8 mouse cellular contexts compared by ENCODE assay signal in the genomic region with DNA sequence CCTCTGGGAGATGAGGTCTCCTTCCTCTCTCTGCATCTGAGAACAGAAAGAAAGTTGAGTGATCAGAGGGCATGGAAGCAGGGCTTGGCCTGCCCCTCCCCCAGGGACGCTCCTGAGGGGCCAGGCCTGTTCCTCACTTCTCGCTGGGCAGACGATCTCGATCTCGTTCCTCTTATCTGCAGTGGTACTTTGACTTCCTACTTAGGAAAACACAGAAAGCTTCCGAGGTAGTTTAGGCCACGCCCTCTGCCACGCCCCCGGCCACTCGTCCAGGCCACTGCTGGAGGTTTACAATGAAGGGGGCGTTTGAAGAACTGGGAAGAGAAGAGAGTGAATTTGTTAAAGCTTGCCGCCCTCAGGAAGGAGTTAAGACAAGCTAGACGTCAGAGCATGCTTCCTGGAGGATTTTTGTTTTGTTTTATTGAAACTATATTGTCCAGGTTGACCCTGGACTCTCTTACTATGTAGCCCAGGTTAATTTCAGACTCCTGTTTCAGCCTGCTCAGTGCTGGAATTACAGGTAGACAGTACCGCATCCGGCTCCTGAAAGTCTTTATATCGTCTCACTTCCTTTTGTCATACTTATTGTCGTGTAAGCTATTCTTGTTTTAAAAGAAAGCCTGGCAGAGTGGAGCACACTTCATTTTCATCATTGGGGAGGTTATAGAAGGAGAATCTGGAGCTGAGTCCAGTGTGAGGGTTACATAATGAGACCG. TPM values are rescaled to one million over a fixed set of nuclear protein-coding genes. Genes with fewer than 3 reads are reported as not detected.
DNase-seq lines count a peak whose midpoint lies in the region; ATAC-seq and TF ChIP-seq lines count a peak whose summit lies in the region.

No protein-coding gene starts in this region.

- DNase-seq in adrenal gland, postnatal 14 days, result peak; percentile 71
- peak; percentile 20 for DNase-seq in forelimb bud, embryonic 11.5 days (ENCODE audit: low read depth, low spot score)
- peak; percentile 37 to 43 (median 39) for DNase-seq in liver, embryonic 14.5 days (ENCODE audit: low read depth in 3 of 3, low spot score in 3 of 3)
- peak; percentile 71 for DNase-seq in thymus, postnatal 25 days
- no peak for DNase-seq in left cerebral cortex, postnatal 4 days

- H3K4me2 ChIP-seq in hindbrain, embryonic 16.5 days (ENCODE audit: low read length), result peak overlapping the region; percentile 41
- peak overlapping the region; percentile 53 for H3K4me2 ChIP-seq in liver, embryonic 14.5 days (ENCODE audit: low read depth)
- peak overlapping the region; percentile 77 for H3K4me2 ChIP-seq in myocyte (ENCODE audit: low read depth)

- H3K27me3 ChIP-seq in hindbrain, embryonic 16.5 days (replicated peaks; ENCODE audit: control insufficient read depth, insufficient read depth, low read length), result peaks cover under 1% of the 10 kb centered on the region; the same call in 1 of the 2 replicates
- no peaks in the 10 kb centered on the region for H3K27me3 ChIP-seq in liver, embryonic 14.5 days (ENCODE audit: control insufficient read depth, insufficient read depth, low read length)
- H3K27me3 ChIP-seq in myocyte (ENCODE audit: control insufficient read depth, insufficient read depth, insufficient read length), result peaks cover 10% of the 10 kb centered on the region

- H3K27ac ChIP-seq in hindbrain, embryonic 16.5 days (ENCODE audit: low read depth, low read length), result no peak overlapping the region
- H3K27ac ChIP-seq in liver, embryonic 14.5 days, result no peak overlapping the region

- no peaks in the 10 kb centered on the region for H3K9me3 ChIP-seq in hindbrain, embryonic 16.5 days (ENCODE audit: control insufficient read depth, low read length)
- no peaks in the 10 kb centered on the region for H3K9me3 ChIP-seq in liver, embryonic 14.5 days (ENCODE audit: control insufficient read depth, low read length)

- 0 out of 2 replicates have a peak overlapping the region, but pooled peaks have one; percentile 4 for H3K4me3 ChIP-seq in hindbrain, embryonic 16.5 days (ENCODE audit: low read length)
- peak overlapping the region; percentile 1 to 23; a peak in 3 of 4 replicates for H3K4me3 ChIP-seq in liver, embryonic 14.5 days (ENCODE audit: insufficient read depth in 1 of 2, low read depth in 2 of 2, low read length in 2 of 2)
- H3K4me3 ChIP-seq in myocyte, result no peak overlapping the region

- WGBS in hindbrain, embryonic 16.5 days, result 15% methylated on average over 18 of the region's 18 CpGs
- WGBS in liver, embryonic 14.5 days (ENCODE audit: insufficient replicate concordance), result 10% methylated on average over 18 of the region's 18 CpGs

- ATAC-seq in CD4-positive, CD25-positive, alpha-beta regulatory T cell, adult 4 months, result peak; percentile 57
- no peak for ATAC-seq in hindbrain, embryonic 16.5 days
- peak; percentile 66 for ATAC-seq in liver, embryonic 14.5 days (ENCODE audit: insufficient read depth)

- TF ChIP-seq CTCF in liver, embryonic 14.5 days (IDR thresholded peaks at IDR 0.05; ENCODE audit: low read depth), result no peak

- no peak overlapping the region for H3K9ac ChIP-seq in hindbrain, embryonic 16.5 days (ENCODE audit: low read depth, low read length)
- H3K9ac ChIP-seq in liver, embryonic 14.5 days (replicated peaks), result no peak overlapping the region

- no peak for TF ChIP-seq EP300 in liver, embryonic 14.5 days (IDR thresholded peaks at IDR 0.05; ENCODE audit: low read depth)

- TF ChIP-seq POLR2A in myocyte (IDR thresholded peaks at IDR 0.05; ENCODE audit: insufficient read length, low read depth), result no peak

- H3K4me1 ChIP-seq in hindbrain, embryonic 16.5 days (ENCODE audit: control insufficient read depth, insufficient read depth, low read depth, low read length), result no peaks in the 10 kb centered on the region
- H3K4me1 ChIP-seq in liver, embryonic 14.5 days (replicated peaks; ENCODE audit: control insufficient read depth in 2 of 2, insufficient read depth in 2 of 2, low read length in 1 of 2), result peaks cover 3 to 30% of the 10 kb centered on the region in 2 experiments; a peak in 3 of 4 replicates

- intact Hi-C loops in left cerebral cortex, postnatal 4 days (cut with DNase I), result no loop called here

- H3ac ChIP-seq in myocyte (ENCODE audit: control insufficient read depth, insufficient read length), result no peak overlapping the region

- H3K79me2 ChIP-seq in myocyte (ENCODE audit: control insufficient read depth, insufficient read depth), result no peaks in the 10 kb centered on the region

- H3K36me3 ChIP-seq in hindbrain, embryonic 16.5 days (ENCODE audit: control insufficient read depth, insufficient read depth, low read length), result no peaks in the 10 kb centered on the region
- H3K36me3 ChIP-seq in liver, embryonic 14.5 days (replicated peaks; ENCODE audit: control insufficient read depth, insufficient read depth, low read depth), result no peaks in the 10 kb centered on the region
- H3K36me3 ChIP-seq in myocyte (ENCODE audit: control insufficient read depth, insufficient read depth), result no peaks in the 10 kb centered on the region

TF ChIP-seq in myocyte, 11 proteins besides CTCF, POLR2A, EP300 and RAD21:
- TF ChIP-seq REST (IDR thresholded peaks at IDR 0.05; ENCODE audit: insufficient read depth, insufficient read length) (no peak), TCF3 (IDR thresholded peaks at IDR 0.05; ENCODE audit: insufficient read length, low read depth) (no peak), CEBPB (IDR thresholded peaks at IDR 0.05; ENCODE audit: insufficient read depth, poor library complexity, severe bottlenecking) (no peak), SRF (IDR thresholded peaks at IDR 0.05; ENCODE audit: control insufficient read depth, insufficient read length, low read depth) (no peak)
TF ChIP-seq in myocyte: peak in this region for 0.

RNA-seq across cellular contexts. Expression of a gene that starts 7.4 kb away (rescaled TPM):
- polyA plus RNA-seq in CD4-positive, CD25-positive, alpha-beta regulatory T cell, adult 4 months (2017; shearing (Covaris generic)), result 10 to 100 TPM; 15.7 to 16.1 TPM
- total RNA-seq in adrenal gland, postnatal 14 days (2021), result 2.8 and 5.4 TPM in 2 replicates
- polyA plus RNA-seq in hindbrain, embryonic 16.5 days (2015; fragmentation: Nextera tagmentation; extraction: Ambion mirVana), result 10.0 and 11.2 TPM in 2 replicates
- polyA plus RNA-seq in liver, embryonic 14.5 days (2012; rRNA removed), result 2.0 and 2.3 TPM in 2 replicates
- polyA plus RNA-seq in liver, embryonic 14.5 days (2014; fragmentation: Nextera tagmentation; extraction: Ambion mirVana), result 3.8 and 4.5 TPM in 2 replicates
- 5.1 TPM for polyA plus RNA-seq in myocyte (2012; fragmentation: generic; extraction: Trizol)
- total RNA-seq in left cerebral cortex, postnatal 4 days (2021), result 1 to 10 TPM; 6.8 to 7.8 TPM

RNA-seq across cellular contexts. Expression of a gene that starts 7.6 kb away (rescaled TPM):
- polyA plus RNA-seq in CD4-positive, CD25-positive, alpha-beta regulatory T cell, adult 4 months (2017; shearing (Covaris generic)), result 1 to 10 TPM; 7.3 to 9.3 TPM
- 1.1 and 2.9 TPM in 2 replicates for total RNA-seq in adrenal gland, postnatal 14 days (2021)
- polyA plus RNA-seq in hindbrain, embryonic 16.5 days (2015; fragmentation: Nextera tagmentation; extraction: Ambion mirVana), result 0.58 and 0.80 TPM in 2 replicates
- 1.7 and 1.9 TPM in 2 replicates for polyA plus RNA-seq in liver, embryonic 14.5 days (2012; rRNA removed)
- polyA plus RNA-seq in liver, embryonic 14.5 days (2014; fragmentation: Nextera tagmentation; extraction: Ambion mirVana), result 1.5 and 3.0 TPM in 2 replicates
- polyA plus RNA-seq in myocyte (2012; fragmentation: generic; extraction: Trizol), result 0.73 TPM
- 1 to 10 TPM in 1 of 2 experiments, under 1 TPM in 1; 0.79 to 1.1 TPM for total RNA-seq in left cerebral cortex, postnatal 4 days (2021)

RNA-seq across cellular contexts. Expression of a gene that starts 30.4 kb away (rescaled TPM):
- 1 to 10 TPM; 9.5 to 10.0 TPM for polyA plus RNA-seq in CD4-positive, CD25-positive, alpha-beta regulatory T cell, adult 4 months (2017; shearing (Covaris generic))
- total RNA-seq in adrenal gland, postnatal 14 days (2021), result 18.9 and 19.5 TPM in 2 replicates
- polyA plus RNA-seq in hindbrain, embryonic 16.5 days (2015; fragmentation: Nextera tagmentation; extraction: Ambion mirVana), result 6.9 and 7.4 TPM in 2 replicates
- polyA plus RNA-seq in liver, embryonic 14.5 days (2012; rRNA removed), result 8.5 and 9.5 TPM in 2 replicates
- 2.4 and 2.7 TPM in 2 replicates for polyA plus RNA-seq in liver, embryonic 14.5 days (2014; fragmentation: Nextera tagmentation; extraction: Ambion mirVana)
- polyA plus RNA-seq in myocyte (2012; fragmentation: generic; extraction: Trizol), result 13.3 TPM
- 10 to 100 TPM; 26.5 to 28.6 TPM for total RNA-seq in left cerebral cortex, postnatal 4 days (2021)

RNA-seq across cellular contexts. Expression of a gene that starts 41.0 kb away (rescaled TPM):
- polyA plus RNA-seq in CD4-positive, CD25-positive, alpha-beta regulatory T cell, adult 4 months (2017; shearing (Covaris generic)), result 100 to 1,000 TPM; 367 to 455 TPM
- 5.0 and 22.9 TPM in 2 replicates for total RNA-seq in adrenal gland, postnatal 14 days (2021)
- 1.9 and 4.0 TPM in 2 replicates for polyA plus RNA-seq in hindbrain, embryonic 16.5 days (2015; fragmentation: Nextera tagmentation; extraction: Ambion mirVana)
- polyA plus RNA-seq in liver, embryonic 14.5 days (2012; rRNA removed), result 3.5 and 5.1 TPM in 2 replicates
- 4.2 and 4.9 TPM in 2 replicates for polyA plus RNA-seq in liver, embryonic 14.5 days (2014; fragmentation: Nextera tagmentation; extraction: Ambion mirVana)
- 11.5 TPM for polyA plus RNA-seq in myocyte (2012; fragmentation: generic; extraction: Trizol)
- total RNA-seq in left cerebral cortex, postnatal 4 days (2021), result 1 to 10 TPM; 1.0 to 2.0 TPM

RNA-seq across cellular contexts. Expression of a gene that starts 47.0 kb away (rescaled TPM):
- 10 to 100 TPM; 22.2 to 30.4 TPM for polyA plus RNA-seq in CD4-positive, CD25-positive, alpha-beta regulatory T cell, adult 4 months (2017; shearing (Covaris generic))
- total RNA-seq in adrenal gland, postnatal 14 days (2021), result 1.0 and 2.3 TPM in 2 replicates
- 0.29 and 0.56 TPM in 2 replicates for polyA plus RNA-seq in hindbrain, embryonic 16.5 days (2015; fragmentation: Nextera tagmentation; extraction: Ambion mirVana)
- 0.17 and 0.88 TPM in 2 replicates for polyA plus RNA-seq in liver, embryonic 14.5 days (2012; rRNA removed)
- polyA plus RNA-seq in liver, embryonic 14.5 days (2014; fragmentation: Nextera tagmentation; extraction: Ambion mirVana), result 0.11 and 0.28 TPM in 2 replicates
- polyA plus RNA-seq in myocyte (2012; fragmentation: generic; extraction: Trizol), result 15.5 TPM
- 1 to 10 TPM in 1 of 2 experiments, under 1 TPM in 1; 0.91 to 1.0 TPM for total RNA-seq in left cerebral cortex, postnatal 4 days (2021)
